Mouse (Mus musculus): ENCODE data around the gene Arid5a.

Gene Arid5a

DNA sequence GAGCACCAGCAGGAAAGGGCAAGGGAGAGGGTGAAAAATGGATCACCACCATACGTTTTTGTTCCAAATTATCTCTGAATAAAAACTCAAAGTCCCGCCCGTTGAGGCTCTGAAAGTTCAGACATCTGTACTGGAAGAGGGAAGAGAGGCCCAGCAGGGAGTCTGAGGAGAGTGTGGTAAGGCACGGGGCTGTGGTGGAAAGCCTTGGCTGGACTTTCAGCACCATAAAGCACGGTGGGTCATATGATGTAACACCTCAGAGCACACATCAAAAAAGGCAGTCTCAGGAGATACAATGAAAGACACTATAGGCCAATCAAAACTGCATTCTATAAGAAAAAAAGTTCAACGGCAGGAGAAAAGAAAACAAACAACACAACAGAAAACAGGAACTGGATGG, 24.2 kb downstream of the Arid5a start:
- no peak for DNase-seq

DNA sequence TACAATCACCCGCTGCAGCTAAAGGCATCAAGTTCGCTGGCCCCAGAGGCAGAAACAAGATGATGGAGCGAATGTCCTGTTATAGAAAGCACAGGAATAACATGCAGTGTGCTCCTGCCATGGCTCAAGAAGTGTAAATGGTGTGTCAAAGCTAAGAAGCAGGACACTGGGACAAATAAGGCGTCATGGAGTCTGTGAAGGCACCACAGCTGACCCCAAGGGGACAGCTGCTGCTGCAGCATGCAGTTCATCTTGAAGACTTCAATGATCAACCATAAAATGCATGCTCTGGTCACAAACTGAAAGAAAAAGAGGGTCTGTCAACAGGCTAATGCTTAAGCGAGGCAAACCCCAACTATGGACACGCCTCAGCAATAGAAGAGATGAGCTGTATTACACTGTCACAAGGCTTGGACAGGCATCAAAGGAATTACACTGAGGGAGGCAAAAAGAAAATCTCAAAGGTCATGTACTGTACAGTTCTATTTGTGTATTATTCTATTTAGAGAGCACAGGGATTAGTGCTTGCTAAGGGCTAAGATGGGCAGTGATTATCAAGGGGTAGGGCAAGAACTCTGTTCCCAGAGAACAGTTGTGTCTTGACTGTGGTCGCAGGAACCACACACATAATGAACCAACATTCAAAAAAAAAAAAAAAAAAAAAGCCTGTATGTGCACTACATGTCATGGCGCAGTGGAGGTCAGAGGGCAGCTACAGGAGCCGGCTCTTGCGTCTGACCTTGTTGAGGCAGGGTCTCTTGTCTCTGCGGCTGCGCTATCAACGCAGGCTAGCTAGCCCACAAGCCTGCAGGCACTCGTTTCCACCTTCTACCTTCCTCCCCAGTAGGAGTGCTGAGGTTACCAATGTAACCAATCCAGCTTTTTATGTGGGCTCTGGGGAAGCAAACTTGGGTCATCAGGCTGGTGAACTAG, 25.7 kb downstream of the Arid5a start:
- DNase-seq, result no peak

GRCm38 (mm10) chr1:36342547-36342946, 35.0 kb downstream of the Arid5a start:
- no peak for DNase-seq

DNA sequence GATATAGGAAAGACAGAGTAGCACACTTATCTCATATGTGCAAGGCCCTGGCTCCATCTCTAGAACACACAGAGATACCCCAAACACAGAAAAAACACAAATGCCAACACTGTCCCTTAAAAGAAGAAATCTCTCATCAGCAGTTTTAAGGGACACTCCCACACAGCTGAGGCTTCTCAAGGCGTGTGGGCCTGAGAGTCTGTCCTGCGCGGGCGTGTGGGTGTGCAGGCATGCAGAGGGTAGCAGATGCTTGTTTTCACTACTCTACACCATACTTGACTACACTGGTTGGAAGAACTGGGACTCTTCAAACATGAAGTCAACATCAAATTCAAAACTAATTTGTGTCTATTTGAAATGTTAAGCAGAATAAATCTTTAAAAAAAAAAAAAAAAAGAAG, 44.8 kb downstream of the Arid5a start:
- DNase-seq, result no peak

DNA sequence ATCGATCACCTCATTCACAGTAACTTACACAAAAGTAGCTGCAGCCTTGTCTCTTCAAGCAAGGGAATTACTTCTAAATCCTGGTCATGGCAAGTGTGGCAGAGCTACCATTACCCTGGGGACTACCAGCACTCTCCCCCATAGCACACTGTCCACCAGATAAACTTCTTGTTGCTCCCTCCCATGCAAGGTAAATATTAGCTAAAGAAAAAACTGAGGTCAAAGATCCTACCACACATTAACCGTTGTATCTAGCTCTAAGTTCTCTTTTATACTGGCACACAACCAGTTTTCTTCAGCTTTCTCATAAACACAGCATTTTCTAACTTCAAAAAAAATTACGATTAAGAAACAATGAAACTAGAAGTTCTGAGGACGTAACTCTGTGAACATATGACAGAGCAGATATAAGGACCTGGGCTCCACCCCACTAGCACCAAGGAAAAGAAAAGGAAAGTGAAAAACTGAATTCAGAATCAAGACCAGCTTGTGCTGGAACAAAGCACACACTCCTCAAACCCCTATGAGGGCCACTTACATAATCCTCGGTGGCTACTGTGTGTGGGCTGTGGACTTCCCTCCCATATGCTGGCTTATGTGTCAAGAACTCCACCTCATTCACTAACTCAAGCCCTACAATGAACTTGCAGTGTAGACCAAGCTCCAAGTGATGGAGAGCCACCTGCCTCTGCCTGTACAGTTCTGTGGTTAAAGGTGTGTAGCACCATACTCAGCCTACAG, 49.6 kb downstream of the Arid5a start:
- DNase-seq, result no peak

DNA sequence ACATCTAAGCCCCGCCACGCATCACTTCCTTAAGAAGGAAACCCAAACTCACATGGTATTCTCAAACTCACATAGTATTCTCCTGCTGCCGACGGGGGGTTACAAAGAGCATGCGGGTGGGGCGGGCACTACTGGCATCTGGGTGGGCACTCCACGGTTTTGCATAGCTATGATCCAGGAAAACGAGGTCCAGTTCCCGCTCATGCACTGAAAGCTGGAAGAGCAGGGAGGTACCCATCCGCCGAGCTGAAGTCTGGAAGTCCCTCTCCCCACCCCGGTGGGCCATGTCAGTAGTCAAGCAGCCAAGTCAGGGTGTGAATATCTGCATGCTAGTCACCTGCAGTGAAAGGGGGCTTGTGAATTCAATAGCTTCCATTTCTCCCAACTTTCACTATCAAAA, 60.2 kb downstream of the Arid5a start:
- no peak for DNase-seq

DNA sequence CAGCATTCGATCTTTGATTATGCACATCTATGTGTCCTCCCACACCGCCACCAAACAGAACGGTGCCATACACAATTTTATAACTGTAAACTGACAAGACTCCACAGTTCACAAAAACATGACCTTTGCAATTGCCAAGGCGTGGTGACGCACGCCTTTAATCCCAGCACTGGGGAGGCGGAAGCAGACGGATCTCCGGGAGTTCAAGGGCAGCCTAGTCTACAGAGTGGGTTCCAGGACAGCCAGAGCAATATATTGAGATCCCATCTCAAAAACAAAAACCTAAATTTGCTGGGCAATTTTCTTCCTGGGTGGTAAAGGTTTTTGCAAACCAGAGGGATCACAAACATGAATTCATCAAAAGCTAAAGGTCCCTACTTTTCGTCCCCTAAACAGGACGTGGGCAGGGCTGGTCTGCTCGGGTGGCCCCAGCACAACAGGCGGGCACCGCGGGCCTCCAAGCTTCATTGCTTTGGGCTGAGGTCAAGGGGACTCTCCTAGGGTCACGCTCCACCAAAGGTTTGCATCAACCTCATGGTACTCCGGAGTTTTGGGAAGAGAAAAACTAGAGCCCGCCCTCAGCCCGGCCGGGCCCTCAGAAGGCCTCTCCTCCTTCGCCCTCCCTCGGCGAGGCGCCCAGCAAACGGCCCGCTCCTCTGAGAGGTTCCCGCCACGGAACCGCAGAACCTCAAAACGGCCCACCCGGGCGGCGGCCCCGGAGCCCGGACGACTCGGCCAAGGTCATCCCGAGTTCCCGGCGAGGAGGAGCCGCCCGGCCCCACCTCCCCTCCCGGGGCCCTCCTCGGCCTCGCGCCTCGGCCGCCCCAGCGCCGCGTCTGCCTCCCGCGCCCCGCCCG, 60.8 kb downstream of the Arid5a start:
- DNase-seq, result peak; percentile 42

DNA sequence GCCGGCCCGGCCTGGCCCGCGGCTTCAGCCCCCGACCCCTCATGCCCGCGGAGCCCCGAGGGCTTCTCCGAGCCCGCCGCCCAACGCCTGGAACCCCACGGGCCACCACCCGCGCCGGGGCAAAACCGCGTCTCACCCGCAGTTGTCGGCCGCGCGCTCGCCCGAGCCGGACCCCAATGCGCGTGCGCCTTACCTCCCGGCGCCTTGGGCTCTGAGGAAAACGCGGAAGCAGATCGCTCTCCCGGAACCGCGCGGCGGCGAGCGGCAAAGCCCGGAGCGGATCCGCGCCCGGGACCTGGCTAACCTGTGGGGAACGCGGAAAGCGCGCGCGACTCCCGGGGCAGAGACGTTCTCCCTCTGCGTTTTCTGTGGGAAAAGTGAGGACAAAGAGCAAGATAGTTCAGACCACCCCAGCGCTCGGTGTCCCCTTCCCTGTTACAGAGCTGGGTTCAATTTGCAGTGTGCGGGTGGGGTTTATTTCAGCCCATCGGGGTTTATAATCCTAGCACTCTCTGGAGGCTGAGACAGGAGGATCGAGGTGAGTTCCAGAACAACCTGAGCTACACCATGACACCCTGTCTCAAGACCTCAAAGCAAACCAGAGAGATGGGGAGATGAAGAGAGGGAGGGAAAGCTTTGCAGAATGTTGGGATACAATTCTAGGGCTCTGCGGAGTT, 61.6 kb downstream of the Arid5a start, which contains the start of gene Kansl3:
Gene Kansl3, minus strand, starts transcription at position 213 of the 677 bp plus-strand sequence.
- DNase-seq, result peak; percentile 91

GRCm38 (mm10) chr1:36370918-36371317, 63.4 kb downstream of the Arid5a start:
- DNase-seq, result no peak

DNA sequence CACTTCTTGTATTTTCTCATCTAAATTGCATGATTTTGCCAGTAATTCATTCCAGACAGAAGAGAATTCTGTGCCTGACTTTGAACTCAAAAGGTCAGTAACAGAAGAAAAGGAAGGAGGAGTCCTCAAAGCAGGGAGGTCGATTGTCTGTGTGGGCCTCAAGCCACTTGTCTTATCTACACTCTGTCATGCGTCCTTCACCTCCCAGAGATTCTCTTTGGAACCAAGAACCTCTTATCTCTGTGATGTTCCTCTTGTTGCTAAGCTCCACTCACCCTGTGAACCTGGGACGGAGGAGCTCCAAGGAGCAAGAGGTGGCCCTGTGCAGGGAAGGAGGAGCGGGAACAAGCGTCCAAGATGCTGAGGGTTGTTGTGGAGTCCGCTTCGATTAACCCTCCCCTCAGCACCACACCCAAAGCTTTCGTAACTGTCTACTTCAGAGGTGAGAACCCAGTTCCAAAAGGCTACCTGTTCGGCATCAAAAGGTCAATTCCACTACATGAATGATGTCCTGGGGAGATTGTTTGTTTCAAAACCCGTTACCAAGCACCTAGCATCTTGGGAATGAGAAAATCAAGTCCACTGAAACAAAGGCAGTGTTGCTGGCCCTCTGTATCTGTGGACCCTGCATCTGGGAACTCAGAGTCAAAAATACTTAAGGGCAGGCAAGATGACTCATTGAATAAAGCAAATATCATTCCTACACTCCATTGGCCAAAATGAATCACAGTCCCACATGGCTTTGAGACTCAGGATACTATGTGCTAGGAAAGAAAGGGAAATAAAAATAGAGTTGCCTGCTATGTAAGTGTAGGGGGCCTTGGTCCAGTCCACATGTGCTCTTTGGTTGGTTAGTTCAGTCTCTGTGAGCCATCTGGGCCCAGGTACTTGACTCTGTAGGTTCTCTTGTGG, 64.7 kb downstream of the Arid5a start, which contains the start of gene Fer1l5:
Gene Fer1l5, plus strand, starts transcription at position 358 of the 912 bp plus-strand sequence.
- no peak for DNase-seq
